Mouse (Mus musculus) gastrocnemius, postnatal 4 days (tissue): ENCODE data around the gene Eid1. TPM values are rescaled to one million over a fixed set of nuclear protein-coding genes. Genes with fewer than 3 reads are reported as not detected.

Experiments
- total RNA-seq, 2 experiments: library from RNA; stranded (reverse); gene quantifications; 2 replicates each; pipeline ENCODE4 v1.2.3; 2021

The Eid1 gene
- total RNA-seq, 2 experiments from 2014 or later, result 115 TPM

Other genes starting within 250 kb of the Eid1 start
- gene Gm9913, start 168.0 kb upstream of the Eid1 start, total RNA-seq, result under 1 TPM; 0.36 to 0.49 TPM
- gene Fbn1, start 165.1 kb upstream of the Eid1 start, total RNA-seq, result 100 to 1,000 TPM; 389 to 440 TPM
- gene Cep152, start 48.0 kb upstream of the Eid1 start, total RNA-seq, result 1 to 10 TPM; 3.5 to 4.4 TPM
- 1 to 10 TPM; 3.9 to 4.1 TPM for gene Shc4, start 51.1 kb downstream of the Eid1 start, total RNA-seq
- 10 to 100 TPM; 42.5 to 50.8 TPM for gene Secisbp2l, start 109.8 kb downstream of the Eid1 start, total RNA-seq
- gene Galk2, start 186.0 kb downstream of the Eid1 start, total RNA-seq, result 10 to 100 TPM; 15.9 to 16.7 TPM
- gene Cops2, start 186.0 kb downstream of the Eid1 start, total RNA-seq, result 100 to 1,000 TPM; 109 to 117 TPM